Mouse (Mus musculus) brain, embryonic 14.5 days (tissue): ENCODE results near the gene Bmi1.

ENCODE experiments used
- CTCF ChIP-seq: fragments of 200-500 bp; IDR thresholded peaks from 2 replicates; pipeline ENCODE4 v1.5.1; 2012; ENCODE audit warnings: inconsistent platforms, mild to moderate bottlenecking, moderate library complexity, borderline replicate concordance; ENCODE audit not compliant: insufficient read depth, insufficient read length; ENCODE audit errors: extremely low read depth
- POLR2A ChIP-seq: fragments of 200-500 bp; IDR thresholded peaks from 2 replicates; pipeline ENCODE4 v1.6.1; 2012; ENCODE audit warnings: mild to moderate bottlenecking, inconsistent platforms, borderline replicate concordance; ENCODE audit not compliant: poor library complexity, insufficient read depth, insufficient read length, severe bottlenecking; ENCODE audit errors: extremely low read depth

DNA sequence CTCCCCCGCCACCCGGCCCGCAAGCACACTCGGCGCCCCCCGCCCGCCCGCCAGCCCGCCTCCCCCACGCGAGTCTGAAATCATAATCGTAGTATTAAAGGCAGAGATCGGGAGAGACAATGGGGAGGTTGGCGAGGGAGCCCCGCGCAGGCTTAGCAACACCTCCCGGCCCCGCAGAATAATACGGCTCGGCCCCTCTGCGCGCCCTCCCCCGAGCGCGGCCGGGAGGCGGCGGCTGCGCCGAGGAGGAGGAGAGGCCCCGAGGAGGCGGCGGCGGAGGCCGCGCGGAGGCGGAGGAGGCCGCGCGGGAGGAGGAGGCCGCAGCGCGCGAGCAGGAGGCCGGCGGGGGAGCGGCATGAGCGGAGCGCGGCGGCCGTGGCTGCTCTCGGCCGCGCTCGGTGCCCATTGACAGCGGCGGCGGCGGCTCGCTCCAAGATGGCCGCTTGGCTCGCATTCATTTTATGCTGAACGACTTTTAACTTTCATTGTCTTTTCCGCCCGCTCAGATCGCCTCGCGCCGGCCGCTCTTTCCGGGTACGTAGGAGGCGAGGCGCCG lies at the start of gene Bmi1:
- TF ChIP-seq POLR2A (peak; percentile 65), CTCF (no peak)
